Mouse (Mus musculus): ENCODE data around the gene Trpv2. TPM values are rescaled to one million over a fixed set of nuclear protein-coding genes. Genes with fewer than 3 reads are reported as not detected.
A peak's percentile ranks its signal among the peaks of the same experiment; 100 is the strongest.

The Trpv2 gene
- polyA plus RNA-seq, 1 experiment: 114 TPM

DNA sequence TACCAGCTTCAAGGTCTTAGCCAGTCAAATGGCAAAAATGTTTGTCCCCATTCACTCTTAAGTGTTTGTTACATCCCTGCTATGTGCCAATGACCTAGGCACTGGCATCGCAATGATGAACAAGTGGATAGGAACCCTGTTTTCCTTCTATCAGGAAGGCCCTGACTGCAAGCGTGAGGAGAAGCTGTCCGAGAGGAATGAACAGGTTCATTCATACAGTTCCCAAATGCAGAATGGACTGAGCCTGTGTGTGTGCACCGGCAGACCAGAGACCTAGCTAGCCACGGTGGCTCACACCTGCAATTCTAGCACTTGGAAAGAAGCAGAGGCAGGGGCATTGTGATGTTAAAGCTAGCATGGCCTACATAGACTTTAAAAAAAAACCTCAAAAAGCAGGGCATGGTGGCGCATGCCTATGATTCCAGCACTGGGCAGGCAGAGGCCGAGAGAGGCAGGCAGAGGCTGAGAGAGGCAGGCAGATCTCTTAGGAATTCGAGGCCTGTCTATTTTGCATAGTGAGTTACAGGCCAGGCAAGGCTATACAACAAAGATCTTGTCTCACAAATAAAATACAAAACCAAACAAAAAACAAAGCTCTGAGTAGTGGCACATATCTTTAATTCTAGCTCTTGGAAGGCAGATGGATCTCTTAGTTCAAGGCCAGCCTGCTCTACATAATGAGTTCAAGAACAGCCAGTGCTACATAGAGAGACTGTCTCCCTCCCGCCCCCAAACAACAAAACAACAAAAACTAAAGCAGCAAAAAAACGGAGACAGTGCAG lies 33.1 kb downstream of the Trpv2 start:
- Histone ChIP-seq H3K27ac (ENCODE audit: insufficient read depth, low read depth, low read length) (no peak overlapping the region), H3K4me3 (ENCODE audit: insufficient read depth, low read length) (no peak overlapping the region), H3K4me1 (ENCODE audit: control insufficient read depth, insufficient read depth, low read length) (peaks cover 15% of the 10 kb centered on the region)
- TF ChIP-seq POLR2A (IDR thresholded peaks at IDR 0.05; ENCODE audit: borderline replicate concordance, low read depth, low read length) (no peak), CTCF (IDR thresholded peaks at IDR 0.05; ENCODE audit: low read depth, low read length) (no peak)

DNA sequence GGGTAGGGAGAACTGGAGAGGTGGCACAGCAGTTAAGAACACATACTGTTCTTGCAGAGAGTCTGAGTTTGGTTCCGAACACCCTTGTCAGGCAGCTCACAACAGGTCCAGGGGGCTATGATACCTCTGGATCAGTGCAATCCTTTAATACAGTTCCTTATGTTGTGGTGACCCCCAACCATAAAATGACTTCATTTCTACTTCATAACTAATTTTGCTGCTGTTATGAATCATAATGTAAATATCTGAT lies 33.6 kb downstream of the Trpv2 start:
- Histone ChIP-seq H3K27ac (ENCODE audit: insufficient read depth, low read depth, low read length) (no peak overlapping the region), H3K4me3 (ENCODE audit: insufficient read depth, low read length) (no peak overlapping the region), H3K4me1 (ENCODE audit: control insufficient read depth, insufficient read depth, low read length) (peaks cover 15% of the 10 kb centered on the region)
- TF ChIP-seq CTCF (IDR thresholded peaks at IDR 0.05; ENCODE audit: low read depth, low read length) (no peak), POLR2A (IDR thresholded peaks at IDR 0.05; ENCODE audit: borderline replicate concordance, low read depth, low read length) (no peak)

DNA sequence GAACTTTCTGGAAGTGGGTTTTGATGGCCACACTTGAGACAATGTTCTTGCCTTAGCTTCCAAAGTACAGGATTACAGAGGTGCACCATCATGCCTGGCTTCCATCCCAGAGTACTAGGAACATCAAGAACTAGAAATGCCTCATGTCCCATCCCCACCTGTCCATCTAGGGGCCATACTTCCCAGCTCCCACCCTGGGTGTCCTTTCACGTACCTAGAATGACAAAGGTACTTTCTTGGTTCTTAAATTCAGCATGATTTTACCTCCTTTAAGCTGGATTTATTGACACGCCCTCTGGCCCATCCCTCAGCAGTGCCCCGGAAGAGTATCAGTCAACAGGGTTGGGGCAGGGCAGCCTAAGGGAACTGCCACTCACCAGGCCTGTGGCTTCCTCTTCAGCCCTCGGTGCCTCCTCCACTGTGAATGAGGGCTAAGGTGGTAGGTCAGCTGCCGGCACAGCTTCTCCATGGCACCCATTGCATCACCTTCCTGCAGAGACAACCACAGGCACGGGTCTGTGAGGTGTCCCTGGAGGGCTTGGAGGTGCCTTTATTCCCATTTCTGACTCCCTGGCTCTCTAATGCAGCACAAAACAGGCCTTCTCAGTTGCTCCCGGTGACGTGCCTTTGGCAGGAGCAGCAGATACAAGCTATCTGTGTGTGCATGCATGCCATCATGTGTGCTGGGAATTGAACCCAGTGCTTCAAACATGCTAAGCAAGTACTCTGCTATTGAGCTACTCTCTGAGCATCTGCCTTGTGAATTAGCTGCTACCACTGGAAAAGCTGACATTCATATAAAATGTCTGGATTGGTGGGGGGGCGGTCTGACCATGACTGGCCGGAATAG lies 34.8 kb downstream of the Trpv2 start:
- Histone ChIP-seq H3K27ac (ENCODE audit: insufficient read depth, low read depth, low read length) (peak overlapping the region; percentile 20), H3K4me1 (ENCODE audit: control insufficient read depth, insufficient read depth, low read length) (peaks cover 17% of the 10 kb centered on the region), H3K4me3 (ENCODE audit: insufficient read depth, low read length) (no peak overlapping the region)
- no peak for TF ChIP-seq CTCF (IDR thresholded peaks at IDR 0.05; ENCODE audit: low read depth, low read length)
- TF ChIP-seq POLR2A (IDR thresholded peaks at IDR 0.05; ENCODE audit: borderline replicate concordance, low read depth, low read length): no peak

DNA sequence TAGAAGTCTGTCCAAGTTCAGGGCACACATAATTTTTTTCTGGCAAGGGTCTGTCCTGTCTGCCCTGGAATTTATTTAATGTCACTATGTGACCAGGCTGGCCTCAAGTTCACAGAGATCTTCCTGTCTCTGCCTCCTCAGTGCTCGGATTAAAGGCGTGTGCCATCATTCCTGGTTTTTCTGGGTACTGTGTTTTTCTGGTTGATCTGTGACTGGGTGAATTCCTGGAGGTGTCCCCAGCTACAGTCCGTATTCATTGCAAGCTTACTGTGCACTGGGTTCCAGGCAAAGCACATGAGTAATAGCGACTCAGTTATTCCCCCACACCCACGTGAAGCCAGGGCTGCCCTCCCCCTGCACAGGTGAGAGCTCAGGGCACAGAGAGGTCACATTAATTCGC lies 36.0 kb downstream of the Trpv2 start:
- no peak for TF ChIP-seq POLR2A (IDR thresholded peaks at IDR 0.05; ENCODE audit: borderline replicate concordance, low read depth, low read length)
- TF ChIP-seq CTCF (IDR thresholded peaks at IDR 0.05; ENCODE audit: low read depth, low read length): no peak
- H3K4me1 ChIP-seq (ENCODE audit: control insufficient read depth, insufficient read depth, low read length): peaks cover 14% of the 10 kb centered on the region
- H3K27ac ChIP-seq (ENCODE audit: insufficient read depth, low read depth, low read length): no peak overlapping the region
- H3K4me3 ChIP-seq (ENCODE audit: insufficient read depth, low read length): no peak overlapping the region

DNA sequence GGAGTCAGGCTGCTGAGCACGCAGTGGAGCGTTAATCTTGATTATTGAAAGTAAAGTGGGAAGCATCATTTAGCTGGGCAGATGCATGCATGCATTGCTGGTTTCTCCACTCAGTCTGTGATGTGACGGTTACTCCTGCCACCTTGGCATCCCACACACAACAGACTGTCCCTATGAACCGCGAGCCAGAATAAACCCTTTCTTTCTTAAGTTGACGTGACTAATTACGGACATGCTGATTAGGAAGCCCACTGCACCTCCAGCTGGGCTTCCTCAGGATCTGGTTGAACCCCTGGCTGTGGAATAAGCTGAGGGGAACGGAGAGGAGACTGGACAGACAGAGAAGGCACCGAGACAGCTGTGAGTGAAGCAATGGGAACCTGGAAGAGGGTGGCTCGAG lies 38.3 kb downstream of the Trpv2 start:
- no peak overlapping the region for H3K4me3 ChIP-seq (ENCODE audit: insufficient read depth, low read length)
- no peak for TF ChIP-seq CTCF (IDR thresholded peaks at IDR 0.05; ENCODE audit: low read depth, low read length)
- no peak for TF ChIP-seq POLR2A (IDR thresholded peaks at IDR 0.05; ENCODE audit: borderline replicate concordance, low read depth, low read length)
- H3K27ac ChIP-seq (ENCODE audit: insufficient read depth, low read depth, low read length): no peak overlapping the region
- H3K4me1 ChIP-seq (ENCODE audit: control insufficient read depth, insufficient read depth, low read length): peaks cover 14% of the 10 kb centered on the region

DNA sequence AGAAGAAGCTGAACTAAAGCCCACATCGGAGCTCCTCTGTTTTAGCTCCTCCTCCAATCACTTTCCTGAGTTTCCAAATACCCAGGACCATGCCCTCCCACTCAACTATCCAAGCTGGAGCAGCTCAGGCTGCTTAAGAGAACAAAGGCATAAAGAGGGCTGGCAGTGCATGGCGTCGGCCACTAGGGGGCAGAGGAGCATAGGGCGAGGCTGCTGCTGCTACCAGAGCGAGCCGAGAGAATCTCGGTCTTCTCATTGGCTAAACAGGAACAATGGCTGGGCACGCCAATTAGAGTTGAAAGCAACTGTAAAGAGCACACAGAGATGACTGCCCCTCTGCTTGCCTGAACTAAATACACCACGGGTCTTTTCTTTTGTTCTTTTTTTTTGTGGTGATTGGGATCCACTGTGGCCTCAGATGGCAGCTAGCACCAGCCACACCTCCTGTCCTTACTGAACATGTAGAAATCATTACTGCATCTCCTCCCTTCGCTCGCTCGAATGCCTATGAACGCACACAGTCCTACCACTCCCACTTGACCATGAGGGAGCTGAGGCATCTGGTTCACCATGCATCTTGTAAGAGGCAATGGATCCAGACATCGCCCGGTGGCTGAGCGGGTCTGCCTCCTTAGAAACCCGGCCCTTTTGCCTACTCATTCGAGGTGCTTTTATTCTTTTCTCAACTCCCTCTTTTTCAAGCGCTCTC lies 39.5 kb downstream of the Trpv2 start:
- Histone ChIP-seq H3K4me3 (ENCODE audit: insufficient read depth, low read length) (no peak overlapping the region), H3K27ac (ENCODE audit: insufficient read depth, low read depth, low read length) (no peak overlapping the region), H3K4me1 (ENCODE audit: control insufficient read depth, insufficient read depth, low read length) (peaks cover 8% of the 10 kb centered on the region)
- TF ChIP-seq POLR2A (IDR thresholded peaks at IDR 0.05; ENCODE audit: borderline replicate concordance, low read depth, low read length): no peak
- peak; percentile 88 for TF ChIP-seq CTCF (IDR thresholded peaks at IDR 0.05; ENCODE audit: low read depth, low read length)

DNA sequence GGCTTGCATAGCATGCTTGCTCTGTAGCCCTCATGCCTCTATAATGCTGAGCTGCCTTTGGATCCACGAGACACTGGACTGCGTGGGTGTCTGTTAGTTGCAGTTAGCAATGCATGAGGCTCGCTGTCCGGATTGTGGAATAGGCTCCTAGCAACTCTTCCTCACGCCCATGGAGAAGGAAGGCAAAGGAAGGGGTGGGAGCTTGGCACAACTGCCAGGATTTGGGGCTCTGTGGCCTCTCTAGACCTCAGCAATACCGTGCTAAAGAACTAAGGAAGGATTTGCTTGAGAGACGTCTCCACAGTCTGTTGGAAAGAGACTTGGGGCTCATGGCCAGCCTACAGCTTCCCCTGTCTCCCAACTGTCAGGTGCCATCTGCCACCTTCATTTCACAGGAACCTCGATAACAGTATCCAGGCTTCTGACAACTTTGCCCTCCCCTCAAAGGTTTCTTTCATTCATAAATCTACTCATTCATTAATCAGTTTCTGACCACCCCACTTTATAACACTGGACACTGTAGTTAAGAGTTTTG lies 40.7 kb downstream of the Trpv2 start:
- Histone ChIP-seq H3K4me3 (ENCODE audit: insufficient read depth, low read length) (no peak overlapping the region), H3K4me1 (ENCODE audit: control insufficient read depth, insufficient read depth, low read length) (0 out of 2 replicates have a peak, but pooled peaks cover 3% of the 10 kb centered on the region), H3K27ac (ENCODE audit: insufficient read depth, low read depth, low read length) (no peak overlapping the region)
- TF ChIP-seq CTCF (IDR thresholded peaks at IDR 0.05; ENCODE audit: low read depth, low read length) (no peak), POLR2A (IDR thresholded peaks at IDR 0.05; ENCODE audit: borderline replicate concordance, low read depth, low read length) (no peak)

DNA sequence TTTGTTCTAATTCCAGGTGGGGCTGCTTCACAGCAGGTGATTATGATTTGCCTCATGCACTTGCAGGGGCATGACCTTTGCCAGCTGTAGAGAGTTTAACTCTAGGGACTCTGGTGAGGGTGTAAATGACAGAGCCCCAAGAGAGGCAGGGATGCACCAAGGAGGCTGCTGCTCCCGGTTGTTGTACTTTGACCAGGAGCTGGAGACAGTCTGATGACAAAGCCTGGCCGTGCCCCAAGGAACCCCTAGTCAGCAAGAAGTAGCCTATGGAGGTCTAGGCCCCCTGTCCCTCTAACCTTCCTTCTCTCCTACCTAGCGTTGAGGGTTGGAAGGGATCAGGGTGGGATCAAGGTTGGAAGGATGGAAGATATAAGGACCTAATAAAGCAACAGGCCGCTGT lies 41.2 kb downstream of the Trpv2 start:
- Histone ChIP-seq H3K4me3 (ENCODE audit: insufficient read depth, low read length) (no peak overlapping the region), H3K27ac (ENCODE audit: insufficient read depth, low read depth, low read length) (no peak overlapping the region), H3K4me1 (ENCODE audit: control insufficient read depth, insufficient read depth, low read length) (0 out of 2 replicates have a peak, but pooled peaks cover 3% of the 10 kb centered on the region)
- TF ChIP-seq CTCF (IDR thresholded peaks at IDR 0.05; ENCODE audit: low read depth, low read length) (no peak), POLR2A (IDR thresholded peaks at IDR 0.05; ENCODE audit: borderline replicate concordance, low read depth, low read length) (no peak)

DNA sequence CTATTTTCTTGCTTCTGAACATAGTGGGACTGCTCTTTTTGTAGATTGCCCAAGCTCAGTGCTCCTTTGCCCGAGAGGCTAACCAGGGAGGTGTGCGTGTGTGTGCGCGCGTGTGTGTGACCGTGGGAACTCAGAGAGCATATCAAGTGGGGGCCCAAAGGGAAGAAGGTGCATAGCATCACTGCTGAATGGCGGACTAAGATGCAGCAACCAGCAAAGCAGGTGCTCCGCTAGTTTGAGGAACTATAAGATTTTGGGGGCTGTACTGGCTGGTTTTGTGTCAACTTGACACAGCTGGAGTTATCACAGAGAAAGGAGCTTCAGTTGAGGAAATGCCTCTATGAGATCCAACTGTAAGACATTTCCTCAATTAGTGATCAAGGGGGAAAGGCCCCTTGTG lies 46.8 kb downstream of the Trpv2 start:
- Histone ChIP-seq H3K27ac (ENCODE audit: insufficient read depth, low read depth, low read length) (no peak overlapping the region), H3K4me1 (ENCODE audit: control insufficient read depth, insufficient read depth, low read length) (peaks cover 40% of the 10 kb centered on the region), H3K4me3 (ENCODE audit: insufficient read depth, low read length) (no peak overlapping the region)
- TF ChIP-seq POLR2A (IDR thresholded peaks at IDR 0.05; ENCODE audit: borderline replicate concordance, low read depth, low read length) (no peak), CTCF (IDR thresholded peaks at IDR 0.05; ENCODE audit: low read depth, low read length) (no peak)

All from bone marrow macrophage, adult 2 months (primary cell).